Mouse (Mus musculus) midbrain, embryonic 12.5 days (tissue): ENCODE data around the gene Myh10. TPM values are rescaled to one million over a fixed set of nuclear protein-coding genes. Genes with fewer than 3 reads are reported as not detected.

ENCODE experiments used
- ATAC-seq: fragments of 200-750 bp; cut with Nextera tagmentation; 2 replicates; pipeline ENCODE4 v1.8.0; 2017; ENCODE audit warnings: low read depth, moderate TSS enrichment, moderate library complexity; ENCODE audit not compliant: low FRiP score
- H3K27ac ChIP-seq: fragments of 300-500 bp; sonication (generic); replicated peaks from 2 replicates; pipeline ENCODE4 v1.5.1; 2016; ENCODE audit warnings: mild to moderate bottlenecking
- H3K27me3 ChIP-seq: fragments of 300-500 bp; sonication (generic); 2 replicates; pipeline ENCODE4 v1.6.1; 2016; ENCODE audit warnings: mild to moderate bottlenecking
- H3K36me3 ChIP-seq: fragments of 300-500 bp; sonication (generic); 2 replicates; pipeline ENCODE4 v1.6.1; 2016
- H3K4me1 ChIP-seq: fragments of 300-500 bp; sonication (generic); 2 replicates; pipeline ENCODE4 v1.6.1; 2016
- H3K4me2 ChIP-seq: fragments of 300-500 bp; sonication (generic); replicated peaks from 2 replicates; pipeline ENCODE4 v1.6.1; 2016; ENCODE audit warnings: mild to moderate bottlenecking, moderate library complexity
- H3K4me3 ChIP-seq: fragments of 300-500 bp; sonication (generic); 2 replicates; pipeline ENCODE4 v1.5.1; 2016; ENCODE audit warnings: mild to moderate bottlenecking
- H3K9ac ChIP-seq: fragments of 300-500 bp; sonication (generic); replicated peaks from 2 replicates; pipeline ENCODE4 v1.6.1; 2016; ENCODE audit warnings: mild to moderate bottlenecking, moderate library complexity
- H3K9me3 ChIP-seq: fragments of 300-500 bp; sonication (generic); 2 replicates; pipeline ENCODE4 v1.6.1; 2016; ENCODE audit warnings: mild to moderate bottlenecking
- WGBS: fragments of 180-500 bp; shearing (Covaris S2); methylation state at CpG from one replicate; pipeline ENCODE4 v1.1.7; 2016; 5-methylcytosine and 5-hydroxymethylcytosine counted together
- polyA plus RNA-seq: library from polyadenylated mRNA; unstranded; fragments of >200 nt; fragmentation: Nextera tagmentation; extraction: Ambion mirVana; gene quantifications from 2 replicates; pipeline ENCODE4 v1.2.1, GENCODE M21; 2016

Gene Myh10
- polyA plus RNA-seq, 1 experiment from 2014 or later, result 164 TPM

DNA sequence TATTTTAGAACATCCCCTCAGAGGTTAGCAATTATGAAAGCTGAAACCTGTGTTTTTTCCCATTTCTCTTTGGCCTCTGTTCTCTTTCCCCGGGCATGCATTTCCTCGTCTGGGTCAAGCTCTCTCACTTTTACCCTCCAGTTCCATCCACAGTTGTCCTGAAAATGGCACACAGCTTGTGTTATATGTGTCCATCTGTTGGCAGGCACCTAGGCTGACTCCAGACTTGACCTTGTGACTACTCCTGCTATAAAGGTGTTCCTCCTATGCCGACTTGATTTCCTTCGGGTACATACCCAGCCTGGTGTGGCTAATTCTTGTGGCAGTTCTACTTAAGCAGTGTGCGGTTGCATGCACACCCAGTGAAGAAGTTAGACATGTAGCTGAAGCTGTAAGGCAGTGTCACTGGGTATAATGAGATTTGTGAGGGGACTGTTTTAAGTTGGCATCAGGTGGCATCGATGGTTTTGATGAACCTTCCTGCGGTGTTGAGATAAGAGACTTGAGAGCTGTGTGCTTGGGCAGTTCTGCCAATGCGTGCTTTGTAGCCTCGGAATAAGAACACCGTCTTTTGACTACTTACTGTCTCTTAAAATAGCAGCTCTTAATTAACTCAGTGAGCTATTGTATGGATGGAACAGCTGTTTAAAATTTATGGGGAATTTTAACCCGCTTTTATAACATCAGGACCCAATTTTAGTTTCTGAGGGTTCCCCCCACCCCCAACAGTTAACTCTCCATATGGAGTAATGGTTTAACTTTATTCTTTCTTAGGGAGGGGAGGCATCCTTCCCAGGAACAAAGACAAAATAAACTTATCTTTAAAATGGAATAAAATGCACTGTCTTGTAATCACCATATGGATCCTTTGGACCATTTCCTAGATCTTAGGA, 65.3 kb downstream of the Myh10 start:
- Histone ChIP-seq H3K27ac (no peak overlapping the region), H3K9me3 (no peaks in the 10 kb centered on the region)
- 78% methylated on average over 11 of the region's 11 CpGs for WGBS

DNA sequence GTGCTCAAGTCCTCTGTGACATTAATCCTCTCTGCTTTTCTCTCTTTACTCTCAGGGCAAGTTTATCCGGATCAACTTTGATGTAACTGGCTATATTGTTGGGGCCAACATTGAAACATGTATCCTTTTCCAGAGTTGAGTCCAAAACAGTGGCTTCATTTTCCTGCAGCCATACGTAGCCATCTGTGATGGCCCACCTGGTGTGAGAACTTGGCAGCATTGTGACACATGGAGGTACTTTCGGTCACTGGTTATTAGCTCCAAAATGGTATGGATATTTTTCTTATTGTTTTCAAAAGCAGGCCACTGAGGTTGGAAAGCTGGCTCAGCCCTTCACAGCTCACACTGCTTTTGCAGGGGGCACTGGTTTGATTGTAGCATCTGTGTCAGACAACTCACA, 68.3 kb downstream of the Myh10 start:
- 88% methylated on average over 3 of the region's 3 CpGs for WGBS
- no peak overlapping the region for H3K4me2 ChIP-seq
- no peaks in the 10 kb centered on the region for H3K9me3 ChIP-seq
- no peak overlapping the region for H3K27ac ChIP-seq
- H3K36me3 ChIP-seq, result peaks cover 56% of the 10 kb centered on the region
- no peak for ATAC-seq
- H3K9ac ChIP-seq, result no peak overlapping the region
- H3K27me3 ChIP-seq, result no peaks in the 10 kb centered on the region
- peaks cover 8% of the 10 kb centered on the region; the same call in 1 of the 2 replicates for H3K4me1 ChIP-seq
- H3K4me3 ChIP-seq, result no peak overlapping the region

More for the DNA sequence above, 65.3 kb downstream of the Myh10 start:
- H3K4me3 ChIP-seq, result no peak overlapping the region
- peaks cover 15% of the 10 kb centered on the region; the same call in 1 of the 2 replicates for H3K4me1 ChIP-seq
- no peak for ATAC-seq
- no peaks in the 10 kb centered on the region for H3K27me3 ChIP-seq
- no peak overlapping the region for H3K9ac ChIP-seq
- no peak overlapping the region for H3K4me2 ChIP-seq
- H3K36me3 ChIP-seq, result peaks cover 41% of the 10 kb centered on the region

DNA sequence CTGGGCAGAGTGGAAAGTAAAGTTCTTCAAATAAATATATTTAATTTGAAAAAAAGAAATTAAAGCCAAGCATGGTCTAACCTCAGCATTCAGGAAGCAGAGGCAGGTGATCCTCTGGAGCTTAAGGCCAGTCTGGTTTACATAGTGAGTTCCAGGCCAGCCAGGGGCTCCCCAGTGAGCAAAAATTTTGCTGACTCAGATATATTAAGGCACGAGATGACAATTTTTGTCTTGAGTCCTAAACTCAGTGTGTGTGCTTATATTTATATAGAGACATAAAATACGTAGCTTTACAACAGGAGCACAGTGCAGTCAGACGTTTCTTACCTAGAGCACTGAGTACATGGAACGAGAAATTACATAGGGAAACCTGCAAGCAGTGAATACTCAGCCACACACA, 69.8 kb downstream of the Myh10 start:
- Histone ChIP-seq H3K9ac (no peak overlapping the region), H3K27me3 (no peaks in the 10 kb centered on the region), H3K4me1 (peaks cover 6% of the 10 kb centered on the region; the same call in 1 of the 2 replicates), H3K4me2 (no peak overlapping the region), H3K36me3 (peaks cover 70% of the 10 kb centered on the region), H3K4me3 (no peak overlapping the region), H3K9me3 (no peaks in the 10 kb centered on the region), H3K27ac (no peak overlapping the region)
- 93% methylated on average over 4 of the region's 4 CpGs for WGBS
- no peak for ATAC-seq

DNA sequence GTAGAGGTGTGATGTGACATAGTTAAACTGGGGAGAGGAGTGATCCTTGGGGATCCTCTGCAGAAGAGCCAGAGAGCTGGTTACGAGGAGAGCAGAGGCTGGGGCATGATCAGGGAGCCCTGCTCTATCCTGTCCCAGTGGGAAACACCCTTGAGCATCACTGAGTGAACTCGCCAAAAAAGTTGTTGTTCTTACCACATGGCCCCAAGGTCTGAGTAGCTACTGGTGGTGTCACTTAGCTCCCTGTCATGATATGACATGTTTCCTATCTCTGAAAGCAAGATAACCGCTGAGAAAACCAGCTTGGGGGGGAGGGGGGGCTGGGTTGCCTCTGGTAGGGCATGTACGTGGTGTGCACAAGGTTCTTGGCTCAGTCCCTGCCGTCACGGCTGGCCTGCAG, 70.3 kb downstream of the Myh10 start:
- Histone ChIP-seq H3K27me3 (no peaks in the 10 kb centered on the region), H3K4me2 (no peak overlapping the region), H3K27ac (no peak overlapping the region), H3K9me3 (no peaks in the 10 kb centered on the region), H3K9ac (no peak overlapping the region), H3K4me3 (no peak overlapping the region), H3K4me1 (peaks cover 3% of the 10 kb centered on the region; the same call in 1 of the 2 replicates), H3K36me3 (peaks cover 73% of the 10 kb centered on the region)
- ATAC-seq, result no peak
- 91% methylated on average over 6 of the region's 6 CpGs for WGBS

DNA sequence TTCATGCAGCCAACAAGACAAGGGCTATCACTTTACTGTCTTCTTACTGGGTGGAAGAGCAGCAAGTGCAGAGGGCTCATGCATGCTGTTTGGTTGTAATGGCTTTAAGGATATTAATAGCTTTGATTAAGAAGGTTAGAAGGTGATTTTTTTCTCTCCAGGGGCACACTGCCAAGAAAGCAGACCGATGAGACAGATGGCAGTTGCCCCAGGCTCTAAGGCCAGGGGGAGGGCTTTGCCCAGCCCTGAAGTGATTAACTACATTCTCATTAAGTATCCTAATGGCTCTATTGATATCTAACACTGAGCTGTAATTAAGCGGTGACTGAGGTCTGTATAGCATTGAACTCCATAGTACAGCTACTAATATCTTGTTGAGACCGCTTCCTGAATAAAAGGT, 73.3 kb downstream of the Myh10 start:
- no peak for ATAC-seq
- WGBS, result 79% methylated on average over 3 of the region's 3 CpGs

DNA sequence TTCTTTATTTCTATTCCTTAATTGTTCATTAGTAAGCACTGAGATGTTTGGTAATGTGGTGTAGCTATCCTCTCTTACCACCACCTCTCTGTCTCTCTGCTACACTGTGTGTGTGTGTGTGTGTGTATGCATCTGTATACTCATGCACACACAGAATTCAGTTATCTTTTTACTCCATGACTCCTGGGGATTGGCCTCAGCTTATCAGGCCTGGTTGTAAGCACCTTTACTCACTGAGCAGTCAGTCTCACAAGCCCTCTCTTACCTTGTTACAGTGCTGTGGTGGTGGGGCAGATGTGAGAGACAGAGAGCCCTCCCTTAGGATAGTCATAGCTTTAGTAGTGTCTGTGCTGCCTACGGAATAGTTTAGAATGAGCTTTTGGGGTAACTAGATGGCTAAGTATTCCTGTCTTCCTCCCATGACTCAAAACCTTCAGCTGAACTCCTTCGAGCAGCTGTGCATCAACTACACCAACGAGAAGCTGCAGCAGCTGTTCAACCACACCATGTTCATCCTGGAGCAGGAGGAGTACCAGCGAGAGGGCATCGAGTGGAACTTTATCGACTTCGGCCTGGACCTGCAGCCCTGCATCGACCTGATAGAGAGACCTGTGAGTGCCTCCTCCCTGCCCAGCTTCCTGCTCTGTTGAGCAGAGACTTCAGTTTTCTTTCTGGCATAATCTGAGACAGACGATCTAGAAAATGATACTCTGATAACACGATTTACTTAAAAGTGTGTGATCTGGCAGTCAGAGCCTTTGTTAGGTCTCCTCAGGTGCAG, 76.6 kb downstream of the Myh10 start:
- WGBS, result 96% methylated on average over 10 of the region's 10 CpGs
- Histone ChIP-seq H3K36me3 (peaks cover 99% of the 10 kb centered on the region), H3K9me3 (no peaks in the 10 kb centered on the region), H3K27ac (no peak overlapping the region), H3K4me1 (peaks cover 3% of the 10 kb centered on the region; the same call in 1 of the 2 replicates), H3K4me2 (no peak overlapping the region), H3K4me3 (no peak overlapping the region), H3K9ac (no peak overlapping the region), H3K27me3 (no peaks in the 10 kb centered on the region)
- ATAC-seq, result no peak

More for the DNA sequence above, 73.3 kb downstream of the Myh10 start:
- H3K27me3 ChIP-seq, result no peaks in the 10 kb centered on the region
- H3K9me3 ChIP-seq, result no peaks in the 10 kb centered on the region
- no peak overlapping the region for H3K4me2 ChIP-seq
- no peak overlapping the region for H3K4me3 ChIP-seq
- no peak overlapping the region for H3K9ac ChIP-seq
- peaks cover 98% of the 10 kb centered on the region for H3K36me3 ChIP-seq
- H3K4me1 ChIP-seq, result peaks cover 3% of the 10 kb centered on the region; the same call in 1 of the 2 replicates
- no peak overlapping the region for H3K27ac ChIP-seq

DNA sequence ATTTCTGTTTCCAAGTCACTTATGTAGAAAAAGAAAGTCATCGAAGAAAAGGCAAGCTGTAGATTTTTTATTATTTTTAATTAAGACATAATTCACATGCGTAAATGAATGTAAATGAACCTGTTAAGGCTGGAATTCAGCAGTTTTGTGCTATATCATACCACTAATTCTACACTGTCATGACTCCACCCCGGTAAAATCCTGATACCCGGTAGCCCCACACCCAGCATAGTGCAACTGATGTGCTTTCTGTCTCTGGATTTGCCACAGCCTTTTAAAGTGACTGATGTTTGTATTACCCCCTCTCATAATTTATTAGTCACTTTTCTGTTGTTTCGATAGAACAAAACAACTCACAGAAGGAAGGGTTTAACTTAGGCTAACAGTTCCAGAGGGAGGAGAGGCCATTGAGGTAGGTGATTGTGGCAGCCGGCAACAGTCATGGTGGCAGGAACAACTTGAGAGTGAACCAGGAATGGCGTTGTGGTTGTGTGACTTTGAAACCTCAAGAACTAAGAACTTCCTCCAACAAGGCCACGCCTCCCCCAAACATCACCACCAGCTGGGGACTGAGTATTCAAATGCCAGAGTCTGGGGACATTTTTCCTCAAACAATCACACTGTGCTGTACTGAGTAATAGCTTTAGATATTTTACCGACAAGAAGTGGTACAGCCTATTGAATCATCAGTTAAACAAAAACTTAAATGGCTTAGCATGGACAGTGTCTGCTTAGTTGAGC, 78.6 kb downstream of the Myh10 start:
- 93% methylated on average over 9 of the region's 9 CpGs for WGBS
- no peak for ATAC-seq
- no peak overlapping the region for H3K9ac ChIP-seq
- no peaks in the 10 kb centered on the region for H3K9me3 ChIP-seq
- H3K4me3 ChIP-seq, result no peak overlapping the region
- H3K27ac ChIP-seq, result no peak overlapping the region
- H3K4me1 ChIP-seq, result no peaks in the 10 kb centered on the region
- no peaks in the 10 kb centered on the region for H3K27me3 ChIP-seq
- peaks cover 99% of the 10 kb centered on the region for H3K36me3 ChIP-seq
- no peak overlapping the region for H3K4me2 ChIP-seq

DNA sequence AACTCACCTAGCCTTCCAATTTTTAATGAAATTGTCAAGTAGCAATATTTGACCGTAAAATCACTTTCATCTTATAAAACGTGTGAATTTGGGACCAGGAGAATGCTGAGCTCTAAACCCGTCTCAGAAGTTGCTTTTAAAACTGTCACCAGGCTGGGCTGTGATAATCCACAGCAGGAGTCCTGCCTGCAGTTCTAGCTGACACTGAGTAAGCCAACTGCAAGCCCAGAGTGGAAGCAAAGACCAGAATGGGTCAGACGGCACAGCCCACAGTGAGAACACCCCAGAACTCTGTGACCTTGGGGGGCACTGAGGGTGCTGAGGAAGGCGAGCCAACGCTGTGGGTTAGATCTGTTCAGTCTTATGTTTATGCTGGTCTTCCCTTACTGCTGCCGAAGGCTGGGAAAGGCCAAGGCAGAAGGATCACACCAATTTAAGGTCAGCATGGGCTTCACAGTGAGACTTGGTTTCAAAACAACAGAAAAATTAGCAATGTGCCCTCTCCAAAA, 84.8 kb downstream of the Myh10 start:
- 83% methylated on average over 7 of the region's 7 CpGs for WGBS
- H3K27me3 ChIP-seq, result no peaks in the 10 kb centered on the region
- no peak for ATAC-seq
- no peak overlapping the region for H3K4me2 ChIP-seq
- H3K4me3 ChIP-seq, result no peak overlapping the region
- H3K9ac ChIP-seq, result no peak overlapping the region
- H3K27ac ChIP-seq, result no peak overlapping the region
- H3K9me3 ChIP-seq, result no peaks in the 10 kb centered on the region
- peaks cover 74% of the 10 kb centered on the region for H3K36me3 ChIP-seq
- peaks cover 9% of the 10 kb centered on the region; the same call in 1 of the 2 replicates for H3K4me1 ChIP-seq

DNA sequence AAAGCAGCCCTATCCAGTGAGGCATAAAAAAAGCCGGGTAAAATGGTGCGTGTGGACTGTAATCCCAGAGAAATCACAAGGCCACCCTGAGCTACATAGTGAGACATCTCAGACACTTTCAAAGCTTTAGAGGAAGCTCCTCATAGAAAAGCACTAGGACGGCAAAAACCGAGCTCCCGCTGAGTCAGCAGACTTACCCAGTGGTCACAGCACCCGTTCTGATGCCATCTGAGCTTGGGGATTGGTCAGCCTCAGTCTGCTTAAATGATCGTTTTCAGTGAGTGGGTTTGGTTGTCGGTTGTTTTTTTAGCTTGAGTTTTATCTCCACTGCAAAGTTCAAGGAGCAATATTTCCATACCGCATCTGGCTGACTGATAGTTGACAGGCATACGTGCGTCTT, 86.6 kb downstream of the Myh10 start:
- WGBS, result 88% methylated on average over 11 of the region's 11 CpGs

DNA sequence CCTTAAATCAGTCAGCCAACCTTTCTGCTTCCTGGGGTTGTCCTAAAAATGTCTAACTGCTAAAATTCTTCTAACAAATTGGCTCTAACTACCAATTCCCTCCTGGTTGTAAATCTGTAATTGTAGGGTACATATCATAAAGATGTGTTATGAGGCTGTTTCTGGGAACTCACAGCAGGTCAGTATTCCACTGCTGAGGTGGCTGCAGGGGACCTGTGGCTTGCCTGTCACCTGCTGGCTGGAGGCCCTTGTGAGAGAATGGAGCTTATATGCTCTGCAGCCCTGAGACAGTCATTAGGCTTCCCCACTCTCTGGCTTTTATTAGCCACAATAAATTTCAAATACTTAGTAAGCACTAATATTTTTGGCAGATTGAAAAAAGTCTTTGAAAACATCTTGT, 87.5 kb downstream of the Myh10 start:
- Histone ChIP-seq H3K9ac (no peak overlapping the region), H3K27me3 (no peaks in the 10 kb centered on the region), H3K36me3 (peaks cover 73% of the 10 kb centered on the region), H3K4me1 (peaks cover 9% of the 10 kb centered on the region; the same call in 1 of the 2 replicates), H3K4me3 (no peak overlapping the region), H3K4me2 (no peak overlapping the region), H3K27ac (no peak overlapping the region), H3K9me3 (no peaks in the 10 kb centered on the region)
- ATAC-seq, result no peak

More for the DNA sequence above, 86.6 kb downstream of the Myh10 start:
- Histone ChIP-seq H3K9ac (no peak overlapping the region), H3K27ac (no peak overlapping the region), H3K36me3 (peaks cover 74% of the 10 kb centered on the region), H3K27me3 (no peaks in the 10 kb centered on the region), H3K4me3 (no peak overlapping the region), H3K4me2 (no peak overlapping the region), H3K4me1 (peaks cover 9% of the 10 kb centered on the region; the same call in 1 of the 2 replicates), H3K9me3 (no peaks in the 10 kb centered on the region)
- no peak for ATAC-seq

DNA sequence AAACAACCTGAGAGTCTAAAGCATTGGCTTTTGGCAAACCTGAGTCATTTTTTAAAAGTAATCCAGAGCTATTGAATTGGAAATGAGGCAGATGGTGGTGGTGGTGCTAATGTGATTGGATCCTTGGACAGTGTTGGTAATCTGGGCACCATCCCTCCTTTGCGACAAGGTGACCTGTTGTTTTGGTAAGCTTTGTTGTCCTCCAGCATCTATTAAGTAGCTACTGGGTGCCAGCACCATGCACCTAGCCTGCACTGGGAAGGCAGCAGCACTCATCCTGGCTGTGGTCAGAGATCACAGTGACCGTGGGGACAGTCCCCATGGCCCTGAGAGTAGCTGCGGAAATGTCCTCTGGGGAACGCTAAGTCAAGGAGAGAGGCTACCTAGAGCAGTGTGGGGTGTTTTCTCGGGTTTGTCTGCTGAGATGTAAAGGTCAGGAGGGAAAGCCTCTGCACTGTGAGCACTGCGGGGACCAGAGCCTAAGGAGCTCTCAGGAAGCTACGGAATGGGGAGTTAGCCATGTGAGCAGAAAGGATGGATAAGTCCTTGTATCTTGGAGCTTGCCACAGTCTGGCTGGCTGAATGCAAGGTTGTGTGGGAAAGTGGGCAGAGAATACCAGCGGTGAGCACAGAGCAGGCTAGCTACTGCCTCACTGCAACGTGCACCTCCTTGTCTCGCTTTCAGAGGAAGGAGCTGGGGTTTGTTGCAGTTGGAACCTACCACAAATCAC, 88.5 kb downstream of the Myh10 start:
- Histone ChIP-seq H3K27ac (no peak overlapping the region), H3K36me3 (peaks cover 73% of the 10 kb centered on the region), H3K27me3 (no peaks in the 10 kb centered on the region), H3K4me2 (no peak overlapping the region), H3K4me1 (peaks cover 9% of the 10 kb centered on the region; the same call in 1 of the 2 replicates), H3K9me3 (no peaks in the 10 kb centered on the region), H3K4me3 (no peak overlapping the region), H3K9ac (no peak overlapping the region)
- WGBS, result 89% methylated on average over 10 of the region's 10 CpGs
- no peak for ATAC-seq
